Mouse (Mus musculus): ENCODE measurements around the gene 1700017N19Rik.
A peak's percentile ranks its signal among the peaks of the same experiment; 100 is the strongest.
"Not testable (repeated sequence)": the region's sequence is repeated elsewhere in the genome, so short reads cannot be mapped to it uniquely, and the experiment has no call there.

Gene 1700017N19Rik

DNA sequence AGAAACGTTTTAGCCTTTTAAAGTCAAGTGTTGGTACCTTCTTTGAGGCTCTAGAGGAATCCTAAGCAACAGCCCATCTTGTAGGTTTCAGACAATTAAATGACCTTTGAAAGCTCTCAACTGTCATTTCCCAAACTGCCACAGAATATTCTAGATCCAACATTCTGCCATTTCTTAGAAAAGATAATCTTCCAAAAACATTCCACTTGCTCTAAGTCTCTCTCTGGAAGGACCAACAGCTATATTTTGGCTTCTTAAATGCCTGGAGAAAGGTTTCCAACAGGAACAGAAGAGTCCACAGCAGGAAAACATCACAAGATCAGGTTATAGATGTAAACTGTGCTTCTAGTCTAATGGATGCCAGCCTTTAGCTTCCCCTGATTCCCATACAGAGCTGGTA lies at the start of gene 1700017N19Rik, which contains the start of gene 4930430F08Rik:
TSS of gene 1700017N19Rik (plus strand) at position 162 of the 400 bp plus-strand sequence.
TSS of gene 4930430F08Rik (minus strand) at position 101 of the 400 bp plus-strand sequence.
- DNase-seq, result no peak

GRCm38 (mm10) chr10:100556566-100557175 lies 33.6 kb upstream of the 1700017N19Rik start:
- no peak for DNase-seq

GRCm38 (mm10) chr10:100560194-100560883 lies 29.9 kb upstream of the 1700017N19Rik start:
- not testable (repeated sequence) for DNase-seq

DNA sequence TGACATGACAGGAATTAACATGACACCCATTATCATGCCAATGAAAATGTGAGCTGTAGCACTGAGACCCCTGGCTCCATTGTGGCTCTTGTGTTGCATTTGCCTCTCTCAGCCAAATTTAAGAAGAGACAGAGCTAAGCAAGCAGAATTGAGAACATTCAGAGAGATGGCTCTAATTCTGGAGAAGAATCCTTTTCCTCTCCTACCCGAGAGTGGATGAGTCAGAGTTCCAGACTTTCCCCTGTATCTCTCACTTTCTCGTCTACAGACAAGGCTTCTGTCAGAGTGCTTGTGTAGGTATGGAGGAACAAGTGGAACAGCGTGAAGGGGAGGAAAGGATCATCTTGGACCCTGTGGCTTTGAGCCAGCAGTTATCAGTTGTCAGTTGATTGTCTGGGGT lies 26.2 kb upstream of the 1700017N19Rik start:
- DNase-seq, result no peak

- no peak for DNase-seq
Observed at GRCm38 (mm10) chr10:100571707-100572106, 18.6 kb upstream of the 1700017N19Rik start.

- DNase-seq, result no peak
Observed at GRCm38 (mm10) chr10:100574505-100575149, 15.7 kb upstream of the 1700017N19Rik start.

DNA sequence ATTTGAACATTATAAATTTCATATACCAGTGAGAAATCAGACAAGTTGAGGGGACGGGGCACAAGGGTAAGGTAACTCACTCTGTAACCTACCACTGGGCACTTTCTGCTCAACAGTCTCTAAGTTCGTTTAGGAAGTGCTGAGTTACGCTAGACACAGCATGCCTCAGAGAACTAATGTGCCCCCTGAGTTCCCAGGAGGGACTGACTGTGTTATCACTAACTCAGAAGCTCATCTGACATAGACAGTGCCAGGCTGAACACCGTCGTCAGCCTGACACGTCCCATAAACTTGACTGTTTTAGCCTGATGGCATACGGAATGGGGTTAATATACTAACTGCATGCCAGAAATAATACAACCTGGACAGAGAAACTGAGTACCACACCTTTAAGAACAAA lies 15.0 kb upstream of the 1700017N19Rik start:
- no peak for DNase-seq

DNA sequence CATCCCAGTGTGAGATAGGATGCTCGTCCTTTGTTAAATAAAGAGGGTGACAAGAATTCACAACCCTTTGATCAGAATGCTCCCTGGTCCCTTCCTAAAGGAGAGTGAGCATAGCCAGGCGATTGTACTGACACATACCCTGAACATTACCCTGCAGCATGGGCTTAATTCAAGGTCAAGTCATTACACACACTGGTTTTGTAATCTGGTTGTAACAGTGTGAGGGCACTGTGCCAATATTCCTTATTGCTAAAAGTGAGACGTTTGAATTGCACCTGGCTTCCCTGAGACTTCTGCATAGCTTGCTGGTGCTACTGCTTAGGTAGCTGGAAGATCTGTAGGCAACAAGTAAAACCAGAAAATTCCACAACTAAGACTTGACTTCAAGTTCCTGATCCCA lies 6.1 kb upstream of the 1700017N19Rik start:
- DNase-seq, result no peak

DNA sequence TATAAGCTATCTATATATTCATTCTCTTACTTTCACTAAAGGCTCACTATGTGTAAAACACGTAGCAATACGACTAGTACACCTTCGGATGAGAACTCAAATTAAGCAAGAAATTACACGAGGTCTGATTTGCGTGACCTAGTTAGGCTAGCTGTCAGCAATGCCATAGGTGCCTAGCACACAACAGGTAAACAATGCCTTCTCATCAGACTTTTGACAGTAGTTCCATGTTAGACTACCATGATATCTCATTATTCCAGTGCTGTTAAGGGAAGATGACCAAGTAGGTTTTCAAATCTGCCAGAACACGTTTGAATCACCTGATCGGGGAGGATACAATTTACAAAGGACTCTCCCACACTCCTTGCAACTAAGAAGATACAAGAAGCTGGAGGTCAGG lies 1.8 kb upstream of the 1700017N19Rik start:
- DNase-seq, result no peak

- peak; percentile 91 for DNase-seq
Observed at GRCm38 (mm10) chr10:100588932-100589388, 1.3 kb upstream of the 1700017N19Rik start.

DNA sequence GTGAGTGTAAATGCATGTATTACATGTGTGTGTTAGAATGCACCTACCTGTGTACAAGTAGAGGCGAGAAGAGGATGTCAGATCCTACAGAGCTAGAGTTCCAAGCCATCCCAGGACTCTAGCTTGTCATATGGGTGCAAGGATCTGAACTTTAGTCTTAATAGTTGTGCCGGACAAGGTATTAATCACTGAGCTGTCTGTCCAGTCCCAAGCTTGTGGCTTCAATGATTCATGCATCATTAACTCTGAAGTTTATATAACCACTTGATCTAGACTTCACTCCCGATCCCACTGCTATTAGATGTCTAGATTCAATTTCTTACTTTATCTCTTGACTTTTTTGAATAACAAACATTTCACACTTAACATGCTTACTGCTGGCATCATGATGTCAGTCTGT lies 8.1 kb downstream of the 1700017N19Rik start:
- no peak for DNase-seq

DNA sequence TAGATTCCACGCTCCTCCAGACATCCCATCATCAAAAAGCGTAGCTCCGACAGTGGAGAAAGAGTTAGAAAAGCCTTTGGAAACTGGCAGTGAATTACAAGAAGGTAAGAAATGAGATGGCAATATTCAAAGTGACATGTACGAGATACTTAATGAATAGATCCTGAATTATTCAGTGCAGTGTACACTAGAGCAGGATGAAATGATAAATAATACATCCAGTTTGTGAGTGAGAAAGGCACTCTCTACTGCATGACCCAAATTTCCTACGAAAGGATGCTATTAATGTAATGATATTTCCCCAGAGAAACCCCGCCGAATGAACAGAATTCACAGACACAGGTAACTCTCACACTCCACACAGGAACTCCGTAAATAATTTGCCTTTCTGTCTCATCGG lies 13.2 kb downstream of the 1700017N19Rik start:
- no peak for DNase-seq

DNA sequence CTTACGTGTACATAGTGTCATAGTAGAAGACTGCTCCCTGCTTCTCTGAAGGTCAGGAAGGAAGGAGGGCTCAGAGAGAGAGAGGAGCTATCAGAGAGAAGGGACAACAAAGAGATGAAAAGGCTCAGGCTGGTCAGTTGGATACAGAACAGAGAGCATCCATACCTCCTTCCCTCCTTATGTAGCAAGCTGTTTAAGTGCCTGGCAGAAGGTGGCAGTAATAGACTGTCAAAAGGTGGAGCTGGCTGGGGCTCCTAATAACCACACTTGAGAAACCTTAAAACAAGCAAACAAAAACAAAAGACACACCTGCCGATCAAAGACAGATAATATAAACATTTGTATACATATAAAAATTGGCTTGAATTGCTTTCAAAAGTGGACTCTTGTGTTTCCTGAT lies 14.0 kb downstream of the 1700017N19Rik start:
- DNase-seq, result no peak

DNA sequence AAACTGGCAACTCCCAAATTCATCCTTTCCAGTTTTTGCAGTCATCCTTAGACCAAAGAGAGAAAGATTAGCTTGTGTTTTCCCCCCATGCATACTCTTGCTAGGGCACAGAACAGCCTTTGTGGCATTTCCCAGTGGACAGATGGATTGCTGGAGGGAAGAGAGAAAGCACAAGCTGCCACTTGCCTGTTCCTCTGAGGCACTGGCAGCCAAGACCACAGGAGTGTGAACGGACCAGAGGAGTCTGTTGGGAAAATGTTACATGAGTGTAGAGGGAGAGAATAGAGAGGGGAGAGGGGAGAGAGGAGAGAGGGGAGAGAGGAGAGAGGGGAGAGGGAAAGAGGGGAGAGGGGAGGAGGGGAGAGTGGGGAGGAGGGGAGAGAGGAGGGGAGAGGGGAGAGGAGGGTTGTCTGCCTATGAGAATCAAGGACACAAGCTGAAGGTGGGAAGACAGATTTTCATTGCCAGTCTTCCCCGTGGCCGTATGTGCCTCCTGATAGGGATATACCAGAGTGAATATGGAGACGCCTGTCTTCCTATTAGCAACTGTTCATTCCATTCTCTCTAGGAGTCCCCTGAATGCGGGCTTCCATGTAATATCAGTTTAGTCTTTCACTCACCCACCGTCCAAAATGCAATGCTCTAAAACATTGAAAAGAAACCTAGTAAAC lies 27.1 kb downstream of the 1700017N19Rik start:
- DNase-seq, result no peak

GRCm38 (mm10) chr10:100619474-100619873 lies 29.2 kb downstream of the 1700017N19Rik start:
- DNase-seq, result no peak

GRCm38 (mm10) chr10:100620040-100620439 lies 29.8 kb downstream of the 1700017N19Rik start:
- no peak for DNase-seq

GRCm38 (mm10) chr10:100622494-100622893 lies 32.2 kb downstream of the 1700017N19Rik start:
- no peak for DNase-seq

DNA sequence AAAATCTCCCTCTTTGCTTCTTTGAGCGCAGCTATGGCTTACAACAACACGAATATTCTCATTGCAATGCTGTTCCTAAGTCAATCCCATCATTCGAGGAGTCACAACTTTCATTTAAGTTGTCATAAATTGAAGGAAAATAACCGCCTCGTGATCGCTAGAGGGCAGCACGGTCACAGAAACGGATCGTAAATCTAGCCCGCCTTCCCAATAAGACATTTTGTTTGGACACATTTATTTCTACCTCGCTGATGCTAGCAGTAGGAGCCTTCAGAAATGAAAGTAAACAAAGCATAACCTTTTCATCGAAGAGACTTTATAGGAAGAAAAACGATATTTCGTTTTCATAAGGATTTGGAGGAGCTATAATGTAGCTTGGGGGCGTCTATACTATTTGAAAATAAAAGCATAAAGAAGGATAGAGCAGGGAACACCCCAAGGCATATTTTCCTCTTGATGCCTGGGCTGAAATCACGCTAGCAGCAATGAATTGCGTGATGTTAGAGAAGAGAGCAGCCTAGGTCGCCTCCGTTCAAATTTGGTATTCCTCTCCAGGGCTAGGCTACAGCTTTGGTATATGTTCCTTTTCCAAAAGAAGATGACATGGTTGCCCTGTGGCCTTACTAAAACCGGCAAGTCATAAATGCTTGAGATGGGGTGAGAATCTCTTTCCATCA lies 39.6 kb downstream of the 1700017N19Rik start:
- DNase-seq, result peak; percentile 30

GRCm38 (mm10) chr10:100642887-100643286 lies 52.6 kb downstream of the 1700017N19Rik start:
- DNase-seq, result no peak

DNA sequence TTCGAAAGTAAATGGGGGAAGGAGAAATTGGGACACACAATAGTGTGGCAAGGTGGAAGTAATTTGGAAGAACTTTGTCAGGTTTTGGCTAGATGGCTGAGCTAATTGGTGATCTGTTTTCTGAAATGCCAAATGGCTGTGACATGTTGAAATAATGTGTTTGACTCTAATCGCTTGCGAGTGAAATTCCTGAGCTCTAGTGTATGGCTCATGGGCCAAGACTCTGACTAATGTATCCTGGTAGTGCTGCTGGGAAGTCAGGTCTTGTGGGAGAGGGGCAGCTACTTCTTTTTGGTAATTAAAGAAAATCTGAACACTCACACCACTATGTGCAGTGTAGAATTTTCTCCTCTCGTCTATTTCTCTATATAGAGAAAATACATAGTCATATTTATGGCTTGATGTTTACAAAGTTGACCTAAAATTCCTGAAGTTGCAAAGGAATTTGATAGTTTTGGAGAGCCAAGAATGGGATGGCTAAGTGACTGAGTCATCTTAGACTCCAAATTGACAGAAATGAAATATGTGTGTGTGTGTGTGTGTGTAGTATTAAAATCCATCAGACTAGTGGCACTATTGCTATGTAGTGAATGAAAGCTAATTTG lies 55.1 kb downstream of the 1700017N19Rik start:
- DNase-seq, result no peak

DNA sequence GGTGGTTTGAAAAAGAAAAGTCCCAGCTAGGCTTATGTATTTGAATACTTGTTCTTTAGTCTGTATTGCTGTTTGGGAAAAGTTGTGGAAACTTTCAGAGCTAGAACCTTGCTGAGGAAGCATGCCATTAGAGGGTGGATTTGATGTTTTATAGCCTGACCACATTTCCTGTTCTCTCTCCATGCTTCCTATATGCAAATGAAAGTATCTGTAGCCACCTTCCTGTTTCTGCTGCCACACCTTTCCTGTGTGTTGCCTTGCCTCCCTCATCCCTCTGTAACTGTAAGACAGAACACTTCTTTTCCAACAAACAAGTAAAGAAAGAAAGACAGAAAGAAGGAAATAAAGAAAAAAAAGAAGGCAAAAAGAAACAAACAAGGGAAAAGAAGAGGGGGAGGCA lies 63.9 kb downstream of the 1700017N19Rik start:
- no peak for DNase-seq

GRCm38 (mm10) chr10:100661970-100662590 lies 71.8 kb downstream of the 1700017N19Rik start:
- DNase-seq, result no peak
